Mouse (Mus musculus) olfactory bulb, adult 2 months (tissue): ENCODE measurements around the gene Thyn1.

Source experiments
- CTCF ChIP-seq: fragments of 200-500 bp; IDR thresholded peaks from 2 replicates; pipeline ENCODE4 v1.5.1; 2012; ENCODE audit warnings: low read depth, mild to moderate bottlenecking, low read length, moderate library complexity; ENCODE audit not compliant: insufficient read depth
- POLR2A ChIP-seq: fragments of 200-500 bp; IDR thresholded peaks from 2 replicates; pipeline ENCODE4 v1.6.1; 2012; ENCODE audit warnings: mild to moderate bottlenecking, low read depth, low read length, moderate library complexity; ENCODE audit not compliant: insufficient read depth

- TF ChIP-seq CTCF (no peak), POLR2A (no peak)
Observed at GRCm38 (mm10) chr9:26997062-26997461, 2.4 kb upstream of the Thyn1 start.
